Mouse (Mus musculus) stomach, postnatal 0 days (tissue): ENCODE results near the gene Zfp992.
"Not testable (repeated sequence)": the region's sequence is repeated elsewhere in the genome, so short reads cannot be mapped to it uniquely, and the experiment has no call there.

Experiments
- CTCF ChIP-seq: IDR thresholded peaks from 2 replicates; pipeline ENCODE4 v1.5.1; 2016; ENCODE audit warnings: antibody characterized with exemption, low read depth, mild to moderate bottlenecking, moderate library complexity
- EP300 ChIP-seq: optimal IDR thresholded peaks from 2 replicates; pipeline ENCODE3; 2016; ENCODE audit warnings: antibody characterized with exemption

DNA sequence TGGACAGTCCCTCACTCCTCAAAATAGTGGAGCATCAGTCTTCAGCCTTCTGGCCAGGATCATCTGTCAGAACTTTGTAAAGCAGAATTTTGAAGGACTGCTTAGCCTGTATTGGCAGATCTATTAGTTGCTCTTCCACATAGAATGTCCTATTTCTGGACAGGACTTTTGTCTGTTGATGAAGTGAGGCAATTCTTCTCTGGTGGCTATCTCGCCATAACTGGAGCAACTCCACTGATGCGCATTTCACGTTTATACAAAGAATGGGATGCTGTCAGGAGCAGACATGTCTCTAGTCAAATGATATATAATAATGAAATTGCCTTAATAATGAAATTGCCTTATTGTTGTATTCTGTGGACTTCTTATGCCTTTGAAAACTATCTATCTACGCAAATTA, 40.4 kb downstream of the Zfp992 start:
- TF ChIP-seq CTCF, EP300: not testable (repeated sequence)
